Mouse (Mus musculus) lung, adult 2 months (tissue): Measurements from ENCODE around the gene Trim24.

Experiments used
- CTCF ChIP-seq: fragments of 200-500 bp; IDR thresholded peaks from 2 replicates; pipeline ENCODE4 v1.5.1; 2011; ENCODE audit warnings: mild to moderate bottlenecking, low read length, control low read depth; ENCODE audit not compliant: insufficient read depth
- POLR2A ChIP-seq: fragments of 200-500 bp; IDR thresholded peaks from 2 replicates; pipeline ENCODE4 v1.6.1; 2011; ENCODE audit warnings: low read depth, mild to moderate bottlenecking, control low read depth, low read length, borderline replicate concordance; ENCODE audit errors: extremely low read depth

DNA sequence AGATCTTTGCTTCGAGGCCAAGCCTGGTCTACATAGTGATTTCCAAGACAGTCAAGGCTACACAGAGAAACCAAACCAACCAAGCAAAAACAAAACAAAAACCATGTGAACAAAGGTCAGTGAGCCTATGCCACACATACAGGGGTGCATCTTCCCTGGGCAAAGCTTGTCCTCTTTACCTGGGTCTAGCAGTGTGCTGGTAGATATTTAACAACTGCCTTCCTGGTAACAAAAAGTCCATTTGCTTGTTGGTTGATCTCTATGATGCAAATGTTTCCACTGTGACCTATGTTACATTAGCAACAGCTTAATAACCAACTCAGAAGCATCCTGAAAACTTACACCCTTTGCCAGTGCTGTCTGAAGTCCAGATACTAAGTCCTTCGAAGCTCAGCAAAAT, 17.3 kb upstream of the Trim24 start:
- TF ChIP-seq CTCF (no peak), POLR2A (no peak)
